Mouse (Mus musculus) heart, adult 11 months (tissue): Measurements from ENCODE around the gene Cpa4.

Experiments
- DNase-seq: peaks from one replicate; pipeline ENCODE4 v3.0.0; 2022

Gene Cpa4

DNA sequence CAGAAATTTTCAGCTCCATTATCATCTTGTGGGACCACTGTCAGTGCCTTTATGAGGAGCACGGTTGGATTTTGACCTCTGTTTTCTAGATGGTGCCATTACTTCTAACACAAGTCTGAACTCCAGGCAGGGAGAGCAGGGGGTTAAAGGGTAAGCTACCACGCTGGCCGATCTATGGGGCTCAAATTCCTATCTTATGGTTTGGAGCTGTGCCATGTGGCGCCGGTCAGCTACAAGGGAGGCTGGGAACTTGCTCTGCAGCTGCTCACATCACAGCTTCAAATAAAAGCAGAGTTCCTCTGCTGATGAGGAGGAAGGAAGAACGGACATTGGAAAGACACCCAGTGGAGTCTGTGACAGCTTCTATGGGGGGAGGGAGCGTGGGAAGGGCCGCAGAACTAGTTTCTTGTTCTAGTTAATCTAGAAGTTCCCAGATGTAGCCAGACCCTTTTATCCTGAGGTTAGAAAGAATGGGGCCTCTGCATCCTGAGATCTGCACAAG, 67.2 kb downstream of the Cpa4 start:
- DNase-seq, result no peak

- no peak for DNase-seq
These were observed 68.1 kb downstream of the Cpa4 start for GRCm38 (mm10) chr6:30636186-30636842.

GRCm38 (mm10) chr6:30638674-30639268, 70.6 kb downstream of the Cpa4 start, which contains the start of gene Cpa1:
Gene Cpa1, plus strand, starts transcription at chr6:30639218.
- DNase-seq, result no peak
